Mouse (Mus musculus): ENCODE data around the gene Fgf5. TPM values are rescaled to one million over a fixed set of nuclear protein-coding genes. Genes with fewer than 3 reads are reported as not detected.

Fgf5 gene
- total RNA-seq, 1 experiment from 2014 or later: not detected

GRCm38 (mm10) chr5:98293049-98293715 is 39.2 kb downstream of the Fgf5 start:
- ATAC-seq (replicated peaks; ENCODE audit: low read depth, poor library complexity, severe bottlenecking): no peak

DNA sequence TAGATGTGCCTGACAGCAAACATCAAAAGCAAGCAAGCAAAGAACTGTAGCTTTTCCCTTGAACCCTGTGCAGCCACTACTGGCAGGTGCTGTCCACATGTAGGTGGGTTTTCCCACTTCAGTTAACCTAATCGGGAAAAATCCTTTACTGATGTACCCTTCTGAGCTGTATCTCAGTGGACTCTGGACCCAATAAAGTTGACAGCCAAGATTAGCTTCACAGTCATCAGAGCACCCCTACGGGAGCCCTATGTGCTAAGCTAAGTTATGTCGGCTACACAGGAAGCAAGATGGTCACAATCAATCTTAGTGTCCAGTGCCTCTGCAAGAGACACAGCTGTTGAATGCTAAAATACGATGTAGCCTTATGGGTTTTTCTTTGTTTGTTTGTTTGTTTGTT is 46.1 kb downstream of the Fgf5 start:
- ATAC-seq (replicated peaks; ENCODE audit: low read depth, poor library complexity, severe bottlenecking): no peak

DNA sequence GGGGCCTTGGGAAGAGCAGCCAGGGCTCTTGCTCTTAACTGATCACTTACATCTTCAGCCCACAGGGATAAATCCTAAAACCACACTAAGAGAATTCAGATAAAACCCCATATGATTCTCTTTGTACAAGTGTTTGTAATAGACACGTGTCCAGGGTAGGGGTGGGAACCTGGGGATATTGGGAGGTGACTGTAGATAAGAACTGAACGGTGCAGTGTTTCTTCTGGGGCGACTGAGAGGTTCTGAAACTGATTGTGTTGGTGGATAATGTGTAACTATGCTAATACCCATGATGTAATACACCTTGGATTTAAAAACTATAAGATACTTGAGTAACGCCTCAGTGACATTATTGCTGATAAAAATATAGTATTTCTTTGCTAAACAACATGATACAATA is 51.7 kb downstream of the Fgf5 start:
- no peak for ATAC-seq (replicated peaks; ENCODE audit: low read depth, poor library complexity, severe bottlenecking)

GRCm38 (mm10) chr5:98306528-98306927 is 52.5 kb downstream of the Fgf5 start:
- no peak for ATAC-seq (replicated peaks; ENCODE audit: low read depth, poor library complexity, severe bottlenecking)

DNA sequence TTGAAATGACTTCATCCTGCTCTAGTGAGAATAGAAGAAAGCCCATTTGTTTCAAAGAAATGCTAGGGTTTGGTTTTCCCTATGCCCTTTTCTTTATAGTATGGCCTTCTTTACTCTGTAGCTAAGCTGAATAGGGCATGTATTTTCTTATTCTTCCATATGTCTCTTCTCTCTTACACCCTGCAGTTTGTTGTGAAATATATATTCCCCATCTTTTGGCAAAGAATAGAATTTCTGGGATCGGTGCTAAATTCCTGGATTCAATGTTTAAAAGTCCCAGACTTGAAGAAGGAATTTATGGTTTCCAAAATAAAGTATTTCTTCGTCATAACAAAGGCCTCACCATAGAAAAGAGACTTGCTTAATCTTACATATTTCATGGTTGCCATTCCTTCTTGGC is 72.6 kb downstream of the Fgf5 start:
- no peak for ATAC-seq (replicated peaks; ENCODE audit: low read depth, poor library complexity, severe bottlenecking)

Other genes starting within 250 kb of the Fgf5 start
- 5.5 and 8.8 TPM in 2 replicates for gene Antxr2, start 223.1 kb upstream of the Fgf5 start, total RNA-seq (2017)
- gene Prdm8, start 87.0 kb upstream of the Fgf5 start, total RNA-seq (2017): not detected in 2 replicates
- gene Cfap299, start 75.1 kb downstream of the Fgf5 start, total RNA-seq (2017): not detected in 2 replicates